Mouse (Mus musculus) neural tube, embryonic 12.5 days (tissue): Measurements from ENCODE around the gene Hist1h2ac. TPM values are rescaled to one million over a fixed set of nuclear protein-coding genes. Genes with fewer than 3 reads are reported as not detected.
A peak's percentile ranks its signal among the peaks of the same experiment; 100 is the strongest.

Source experiments
- ATAC-seq: fragments of 200-750 bp; cut with Nextera tagmentation; 2 replicates; pipeline ENCODE4 v1.8.0; 2017; ENCODE audit warnings: low read depth, mild to moderate bottlenecking, moderate TSS enrichment, moderate library complexity; ENCODE audit not compliant: low FRiP score
- H3K27ac ChIP-seq: fragments of 300-500 bp; sonication (generic); 2 replicates; pipeline ENCODE4 v1.5.1; 2016
- H3K27me3 ChIP-seq: fragments of 300-500 bp; sonication (generic); replicated peaks from 2 replicates; pipeline ENCODE4 v1.6.1; 2016; ENCODE audit warnings: mild to moderate bottlenecking
- H3K36me3 ChIP-seq: fragments of 300-500 bp; sonication (generic); 2 replicates; pipeline ENCODE4 v1.6.1; 2016; ENCODE audit warnings: mild to moderate bottlenecking
- H3K4me1 ChIP-seq: fragments of 300-500 bp; sonication (generic); 2 replicates; pipeline ENCODE4 v1.6.1; 2016
- H3K4me2 ChIP-seq: fragments of 300-500 bp; sonication (generic); replicated peaks from 2 replicates; pipeline ENCODE4 v1.6.1; 2016; ENCODE audit warnings: mild to moderate bottlenecking
- H3K4me3 ChIP-seq: fragments of 300-500 bp; sonication (generic); 2 replicates; pipeline ENCODE4 v1.5.1; 2016
- H3K9ac ChIP-seq: fragments of 300-500 bp; sonication (generic); 2 replicates; pipeline ENCODE4 v1.6.1; 2016; ENCODE audit warnings: mild to moderate bottlenecking
- H3K9me3 ChIP-seq: fragments of 300-500 bp; sonication (generic); 2 replicates; pipeline ENCODE4 v1.6.1; 2016; ENCODE audit warnings: mild to moderate bottlenecking
- WGBS: fragments of 180-500 bp; shearing (Covaris S2); methylation state at CpG from one replicate; pipeline ENCODE4 v1.1.7; 2016; 5-methylcytosine and 5-hydroxymethylcytosine counted together
- polyA plus RNA-seq: library from polyadenylated mRNA; unstranded; fragments of >200 nt; fragmentation: Nextera tagmentation; extraction: Ambion mirVana; gene quantifications from 2 replicates; pipeline ENCODE4 v1.2.1, GENCODE M21; 2016

Gene Hist1h2ac
- polyA plus RNA-seq, 1 experiment from 2014 or later: 0.74 TPM

GRCm38 (mm10) chr13:23697491-23698299, 13.9 kb upstream of the Hist1h2ac start:
- Histone ChIP-seq H3K36me3 (no peaks in the 10 kb centered on the region), H3K4me3 (peak overlapping the region; percentile 41)
- under 1% methylated on average over 24 of the region's 32 CpGs for whole genome bisulfite sequencing

DNA sequence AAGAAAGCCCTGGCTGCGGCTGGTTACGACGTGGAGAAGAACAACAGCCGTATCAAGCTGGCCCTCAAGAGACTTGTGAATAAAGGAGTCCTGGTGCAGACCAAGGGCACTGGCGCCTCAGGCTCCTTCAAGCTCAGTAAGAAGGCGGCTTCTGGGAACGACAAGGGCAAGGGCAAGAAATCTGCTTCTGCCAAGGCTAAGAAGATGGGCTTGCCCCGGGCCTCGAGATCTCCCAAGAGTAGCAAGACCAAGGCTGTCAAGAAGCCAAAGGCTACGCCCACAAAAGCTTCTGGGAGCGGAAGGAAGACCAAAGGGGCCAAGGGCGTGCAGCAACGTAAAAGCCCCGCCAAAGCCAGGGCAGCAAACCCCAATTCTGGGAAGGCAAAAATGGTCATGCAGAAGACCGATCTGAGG, 12.3 kb upstream of the Hist1h2ac start:
- no peaks in the 10 kb centered on the region for H3K27me3 ChIP-seq
- no peak overlapping the region for H3K4me3 ChIP-seq
- no peaks in the 10 kb centered on the region for H3K36me3 ChIP-seq
- H3K4me2 ChIP-seq: peak overlapping the region; percentile 22
- no peak overlapping the region for H3K27ac ChIP-seq
- peaks cover 6% of the 10 kb centered on the region; the same call in 1 of the 2 replicates for H3K4me1 ChIP-seq
- WGBS: 54% methylated on average over 15 of the region's 15 CpGs
- no peak for ATAC-seq
- no peak overlapping the region for H3K9ac ChIP-seq
- H3K9me3 ChIP-seq: no peaks in the 10 kb centered on the region

More at GRCm38 (mm10) chr13:23697491-23698299, 13.9 kb upstream of the Hist1h2ac start:
- ATAC-seq: peak; percentile 82
- peak overlapping the region; percentile 77 for H3K4me2 ChIP-seq
- peak overlapping the region; percentile 70 for H3K27ac ChIP-seq
- peak overlapping the region; percentile 54 for H3K9ac ChIP-seq
- H3K27me3 ChIP-seq: no peaks in the 10 kb centered on the region
- no peaks in the 10 kb centered on the region for H3K9me3 ChIP-seq
- peaks cover 6% of the 10 kb centered on the region; the same call in 1 of the 2 replicates for H3K4me1 ChIP-seq

DNA sequence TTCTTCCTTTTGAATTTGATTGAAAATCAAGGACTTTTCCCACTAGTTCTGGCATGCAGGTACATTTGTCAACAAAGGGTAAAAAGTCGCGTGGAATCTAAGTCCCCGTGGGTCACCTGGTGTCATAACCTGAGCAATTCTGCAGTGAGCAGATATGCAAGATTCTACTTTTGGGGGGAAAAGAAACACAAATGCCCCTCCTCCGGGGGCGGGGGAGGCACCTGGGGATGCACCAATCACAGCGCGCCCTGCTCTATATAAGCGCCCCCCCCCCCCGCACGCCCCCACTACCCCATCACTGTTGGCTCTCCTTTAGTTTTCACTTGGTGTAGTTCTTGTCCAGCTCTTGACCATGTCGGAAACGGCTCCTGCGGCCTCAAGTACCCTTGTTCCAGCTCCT, 11.8 kb upstream of the Hist1h2ac start, which contains the start of gene Hist1h1t:
Gene Hist1h1t, plus strand, starts transcription at position 301 of the 400 bp plus-strand sequence.
- Histone ChIP-seq H3K4me2 (peak within 1 kb of the TSS; percentile 22), H3K4me3 (no peak within 1 kb of the TSS)
- WGBS: 50% methylated on average over 13 of the region's 13 CpGs

DNA sequence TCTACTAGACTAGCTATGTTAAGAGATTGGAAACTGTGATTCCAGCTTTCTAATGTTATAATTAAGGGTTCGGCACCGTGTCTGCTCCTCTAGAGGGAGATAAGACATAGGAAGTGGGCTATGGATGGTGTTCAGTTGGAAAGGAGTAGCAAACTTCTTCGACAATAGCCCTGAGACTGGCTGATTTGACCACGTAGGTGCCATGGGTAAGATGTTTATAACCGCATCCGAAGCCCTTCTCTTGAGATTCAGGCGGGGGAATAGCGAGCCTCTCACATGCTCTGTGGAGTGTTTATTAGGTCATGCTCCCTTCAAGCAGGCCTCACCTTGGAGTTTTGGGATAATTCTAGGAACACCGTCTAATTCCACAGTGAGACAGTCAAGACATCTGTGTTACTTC, 11.2 kb upstream of the Hist1h2ac start:
- peaks cover 6% of the 10 kb centered on the region; the same call in 1 of the 2 replicates for H3K4me1 ChIP-seq
- no peak overlapping the region for H3K4me2 ChIP-seq
- no peak for ATAC-seq
- H3K36me3 ChIP-seq: no peaks in the 10 kb centered on the region
- H3K4me3 ChIP-seq: no peak overlapping the region
- H3K27ac ChIP-seq: no peak overlapping the region
- WGBS: 95% methylated on average over 9 of the region's 9 CpGs
- H3K9ac ChIP-seq: no peak overlapping the region
- no peaks in the 10 kb centered on the region for H3K9me3 ChIP-seq
- H3K27me3 ChIP-seq: no peaks in the 10 kb centered on the region

More for the DNA sequence above, 11.8 kb upstream of the Hist1h2ac start, which contains the start of gene Hist1h1t:
- Histone ChIP-seq H3K27me3 (no peaks in the 10 kb centered on the region), H3K36me3 (no peaks in the 10 kb centered on the region), H3K27ac (no peak within 1 kb of the TSS), H3K9ac (no peak within 1 kb of the TSS), H3K9me3 (no peaks in the 10 kb centered on the region), H3K4me1 (peaks cover 6% of the 10 kb centered on the region; the same call in 1 of the 2 replicates)
- ATAC-seq: no peak

DNA sequence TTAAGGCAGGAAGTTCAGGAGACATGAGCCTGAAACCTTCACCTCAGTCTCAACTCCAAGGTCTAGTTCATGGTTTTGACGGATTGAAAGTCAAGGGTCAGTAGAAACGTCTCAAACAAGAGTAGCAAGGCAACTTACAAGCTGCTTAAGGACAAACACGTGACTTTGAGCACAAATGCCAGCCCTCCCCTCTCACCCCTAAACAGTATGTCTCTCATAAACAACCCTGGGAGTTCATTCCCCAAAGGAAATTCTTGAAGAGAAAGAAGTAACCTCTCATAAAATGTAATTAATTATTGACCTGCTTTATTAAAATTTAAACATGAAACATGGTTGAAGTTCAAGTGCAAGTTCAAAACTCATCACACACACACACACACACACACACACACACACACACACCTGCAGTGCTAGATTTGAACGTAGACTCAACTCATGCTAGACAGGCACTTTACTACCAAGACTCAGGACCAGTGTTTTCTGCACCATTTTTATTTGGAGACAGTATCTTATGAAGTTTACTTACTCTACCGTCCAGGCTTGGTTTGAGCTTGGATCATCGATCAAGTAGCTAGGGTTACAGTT, 10.2 kb upstream of the Hist1h2ac start:
- Histone ChIP-seq H3K4me3 (no peak overlapping the region), H3K4me1 (peaks cover 6% of the 10 kb centered on the region; the same call in 1 of the 2 replicates), H3K36me3 (no peaks in the 10 kb centered on the region), H3K4me2 (no peak overlapping the region), H3K9me3 (no peaks in the 10 kb centered on the region), H3K27ac (no peak overlapping the region), H3K27me3 (no peaks in the 10 kb centered on the region), H3K9ac (no peak overlapping the region)
- 86% methylated on average over 6 of the region's 6 CpGs for WGBS
- no peak for ATAC-seq

DNA sequence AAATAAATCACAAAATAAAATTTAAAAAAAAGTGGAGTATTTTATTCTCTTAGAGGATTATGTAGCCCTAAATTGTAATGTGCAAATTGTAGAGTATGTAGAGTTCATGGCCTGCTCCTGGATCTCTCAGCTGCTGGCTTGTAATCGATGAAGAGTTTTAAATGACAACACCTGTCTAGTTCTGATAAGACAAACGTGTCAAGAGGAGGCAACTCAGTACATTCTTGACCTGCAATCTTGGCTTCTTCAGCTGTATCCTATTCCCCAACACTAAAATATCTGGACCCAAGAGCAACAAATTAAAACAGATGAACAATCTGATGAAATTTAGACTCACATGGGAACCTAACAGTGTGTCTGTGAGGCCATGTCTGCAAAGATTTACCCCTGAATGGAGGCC, 5.7 kb upstream of the Hist1h2ac start:
- Histone ChIP-seq H3K27ac (no peak overlapping the region), H3K9ac (no peak overlapping the region), H3K36me3 (no peaks in the 10 kb centered on the region), H3K4me3 (no peak overlapping the region), H3K9me3 (no peaks in the 10 kb centered on the region), H3K4me1 (peaks cover 6% of the 10 kb centered on the region; the same call in 1 of the 2 replicates), H3K27me3 (no peaks in the 10 kb centered on the region), H3K4me2 (no peak overlapping the region)
- no peak for ATAC-seq
- WGBS: 85% methylated on average over 2 of the region's 2 CpGs

DNA sequence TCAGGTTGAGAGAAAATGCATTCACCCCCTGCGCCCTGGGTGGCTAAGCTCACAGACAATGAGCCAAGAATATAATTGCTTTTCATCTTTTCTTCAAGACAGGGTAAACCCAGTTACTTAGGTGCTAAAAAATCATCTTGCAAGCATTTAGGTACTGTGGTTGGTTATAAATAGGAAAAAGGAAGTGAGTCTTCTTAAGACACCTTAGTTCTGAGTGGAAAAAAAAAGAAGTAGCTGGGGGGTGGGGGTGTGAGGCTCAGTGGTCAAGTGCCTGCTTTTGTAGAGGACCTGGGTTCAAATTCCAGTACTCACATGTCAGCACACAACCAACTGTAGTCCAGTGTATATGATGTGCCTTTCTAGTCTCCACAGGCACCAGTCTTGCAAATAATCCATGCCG, 5.2 kb upstream of the Hist1h2ac start:
- Histone ChIP-seq H3K36me3 (no peaks in the 10 kb centered on the region), H3K27ac (no peak overlapping the region), H3K9me3 (no peaks in the 10 kb centered on the region), H3K4me3 (no peak overlapping the region), H3K27me3 (no peaks in the 10 kb centered on the region), H3K4me1 (peaks cover 6% of the 10 kb centered on the region; the same call in 1 of the 2 replicates), H3K4me2 (no peak overlapping the region), H3K9ac (no peak overlapping the region)
- 97% methylated on average over 2 of the region's 2 CpGs for WGBS
- ATAC-seq: no peak

GRCm38 (mm10) chr13:23687907-23688306, 4.2 kb upstream of the Hist1h2ac start:
- ATAC-seq: no peak
- H3K9ac ChIP-seq: no peak overlapping the region
- no peak overlapping the region for H3K27ac ChIP-seq
- no peaks in the 10 kb centered on the region for H3K36me3 ChIP-seq
- H3K27me3 ChIP-seq: no peaks in the 10 kb centered on the region
- no peaks in the 10 kb centered on the region for H3K9me3 ChIP-seq
- no peak overlapping the region for H3K4me2 ChIP-seq
- peaks cover 8% of the 10 kb centered on the region for H3K4me1 ChIP-seq
- 94% methylated on average over 7 of the region's 7 CpGs for WGBS
- no peak overlapping the region for H3K4me3 ChIP-seq

- Histone ChIP-seq H3K4me1 (peaks cover 12% of the 10 kb centered on the region), H3K27me3 (no peaks in the 10 kb centered on the region), H3K4me3 (no peak overlapping the region), H3K36me3 (no peaks in the 10 kb centered on the region), H3K4me2 (no peak overlapping the region), H3K9ac (no peak overlapping the region), H3K27ac (no peak overlapping the region), H3K9me3 (no peaks in the 10 kb centered on the region)
- WGBS: 87% methylated on average over 4 of the region's 4 CpGs
- no peak for ATAC-seq
These were observed 3.4 kb upstream of the Hist1h2ac start for GRCm38 (mm10) chr13:23687181-23687580.

DNA sequence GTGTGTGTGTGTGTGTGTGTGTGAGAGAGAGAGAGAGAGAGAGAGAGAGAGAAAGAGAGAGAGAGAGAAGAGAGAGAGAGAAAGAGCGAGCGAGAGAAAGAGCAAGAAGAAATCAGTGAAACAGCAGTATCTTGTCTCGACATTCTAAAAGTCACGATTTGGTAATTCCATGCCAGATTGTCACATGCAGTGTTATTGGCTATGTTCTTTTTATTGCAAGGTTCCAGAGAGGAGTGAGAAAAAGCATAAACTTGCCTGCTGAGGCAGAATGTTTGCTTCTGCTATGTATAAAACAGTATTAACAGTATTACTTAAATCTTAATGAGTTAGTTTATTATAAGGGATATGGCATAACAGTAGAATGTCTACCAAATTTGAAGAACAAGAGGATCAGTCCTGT, 2.2 kb upstream of the Hist1h2ac start:
- Histone ChIP-seq H3K4me1 (peaks cover 12% of the 10 kb centered on the region), H3K9ac (peak overlapping the region; percentile 64), H3K4me3 (peak overlapping the region; percentile 15; the same call in 1 of the 2 replicates), H3K36me3 (no peaks in the 10 kb centered on the region), H3K4me2 (peak overlapping the region; percentile 67), H3K27me3 (no peaks in the 10 kb centered on the region), H3K9me3 (no peaks in the 10 kb centered on the region), H3K27ac (0 out of 2 replicates have a peak overlapping the region, but pooled peaks have one; percentile 74)
- WGBS: 48% methylated on average over 4 of the region's 4 CpGs
- ATAC-seq: no peak

DNA sequence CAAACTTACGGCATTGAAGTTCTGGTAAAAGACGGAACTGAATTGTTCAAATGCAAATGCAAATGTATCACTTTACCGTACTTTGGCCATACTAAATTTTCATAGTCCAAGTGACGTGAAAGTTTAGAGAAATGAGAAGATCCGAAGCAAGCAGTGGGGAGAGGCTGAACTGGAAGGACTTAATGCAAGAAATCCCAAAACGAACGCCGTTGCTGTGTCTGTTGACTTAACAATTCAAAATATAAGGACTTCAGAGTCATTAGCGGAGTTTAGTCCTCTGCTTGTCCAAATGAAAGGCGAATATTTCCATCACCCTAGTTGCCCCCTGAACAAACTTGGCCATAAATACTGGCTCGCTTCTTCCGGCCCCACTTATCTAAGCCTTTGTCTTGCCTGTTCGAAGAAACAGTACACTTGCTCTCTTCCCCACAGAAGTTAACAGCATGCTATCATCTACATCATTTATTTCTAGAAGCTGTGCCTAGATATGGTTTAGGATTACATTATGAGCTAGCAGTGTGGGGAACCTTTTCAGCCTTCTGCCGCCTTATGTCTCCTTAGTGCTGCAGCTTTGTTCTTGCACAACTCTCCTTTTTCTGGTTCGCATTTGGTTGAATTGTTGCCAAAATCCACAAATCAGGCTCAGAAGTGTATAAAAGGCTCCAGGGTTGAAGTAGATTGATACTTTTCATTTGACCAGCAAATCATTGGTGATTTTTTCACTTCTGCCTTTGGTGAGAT, 1.5 kb upstream of the Hist1h2ac start:
- ATAC-seq: no peak
- peak overlapping the region; percentile 67 for H3K4me2 ChIP-seq
- H3K27me3 ChIP-seq: no peaks in the 10 kb centered on the region
- peak overlapping the region; percentile 42 for H3K4me3 ChIP-seq
- 10% methylated on average over 15 of the region's 15 CpGs for WGBS
- H3K4me1 ChIP-seq: peaks cover 12% of the 10 kb centered on the region
- peak overlapping the region; percentile 74 for H3K27ac ChIP-seq
- H3K9me3 ChIP-seq: no peaks in the 10 kb centered on the region
- no peaks in the 10 kb centered on the region for H3K36me3 ChIP-seq
- H3K9ac ChIP-seq: peak overlapping the region; percentile 64
